Mouse (Mus musculus) kidney, postnatal 25 days (tissue): ENCODE data around the gene Gm3952.

Experiments
- DNase-seq, 2 experiments: peaks; one replicate each; pipeline ENCODE4 v3.0.0; 2021; ENCODE audit warnings: mixed read lengths in 2 of 2

Gene Gm3952

GRCm38 (mm10) chr8:128798594-128798993, at the start of gene Gm3952:
Gm3952 (minus strand) TSS chr8:128798694.
- no peak for DNase-seq

- DNase-seq = no peak
Observed at GRCm38 (mm10) chr8:128843749-128844148, 45.3 kb upstream of the Gm3952 start.

GRCm38 (mm10) chr8:128812521-128812920, 14.0 kb upstream of the Gm3952 start:
- no peak for DNase-seq

GRCm38 (mm10) chr8:128735692-128736091, 62.8 kb downstream of the Gm3952 start:
- DNase-seq = no peak

- DNase-seq = no peak
Observed at GRCm38 (mm10) chr8:128734118-128734517, 64.4 kb downstream of the Gm3952 start.

- DNase-seq = no peak
Observed at GRCm38 (mm10) chr8:128732254-128732653, 66.2 kb downstream of the Gm3952 start.

- DNase-seq = no peak
Observed at GRCm38 (mm10) chr8:128727213-128727612, 71.3 kb downstream of the Gm3952 start.

GRCm38 (mm10) chr8:128724819-128725218, 73.7 kb downstream of the Gm3952 start:
- DNase-seq = peak in 1 of 2 experiments; percentile 30

GRCm38 (mm10) chr8:128716184-128716583, 82.3 kb downstream of the Gm3952 start:
- DNase-seq = no peak

GRCm38 (mm10) chr8:128709261-128709660, 89.2 kb downstream of the Gm3952 start:
- peak; percentile 81 to 93 for DNase-seq

GRCm38 (mm10) chr8:128704836-128705235, 93.7 kb downstream of the Gm3952 start:
- DNase-seq = no peak

- DNase-seq = no peak
Observed at GRCm38 (mm10) chr8:128704376-128704775, 94.1 kb downstream of the Gm3952 start.

GRCm38 (mm10) chr8:128697945-128698344, 100.5 kb downstream of the Gm3952 start:
- DNase-seq = no peak

GRCm38 (mm10) chr8:128696701-128697397, 101.6 kb downstream of the Gm3952 start:
- no peak for DNase-seq
